Mouse (Mus musculus) erythroblast, embryonic 14.5 days (primary cell): ENCODE results near the gene Spn. TPM values are rescaled to one million over a fixed set of nuclear protein-coding genes. Genes with fewer than 3 reads are reported as not detected.

Source experiments
- H3K27me3 ChIP-seq: 2 replicates; pipeline ENCODE4 v1.6.1; 2012; ENCODE audit warnings: inconsistent platforms; ENCODE audit not compliant: control insufficient read depth
- H3K36me3 ChIP-seq: 2 replicates; pipeline ENCODE4 v1.6.1; 2012; ENCODE audit warnings: mild to moderate bottlenecking, inconsistent platforms; ENCODE audit not compliant: control insufficient read depth
- H3K4me1 ChIP-seq: 2 replicates; pipeline ENCODE4 v1.6.1; 2012; ENCODE audit warnings: inconsistent platforms; ENCODE audit not compliant: control insufficient read depth
- H3K4me3 ChIP-seq: replicated peaks from 2 replicates; pipeline ENCODE3; 2012; ENCODE audit warnings: moderate library complexity, mild to moderate bottlenecking, inconsistent platforms
- H3K9me3 ChIP-seq: 2 replicates; pipeline ENCODE4 v1.6.1; 2012; ENCODE audit warnings: low read length, inconsistent platforms, mixed read lengths; ENCODE audit not compliant: control insufficient read depth
- GATA1 ChIP-seq: IDR thresholded peaks from 2 replicates; pipeline ENCODE4 v1.6.1; 2012; ENCODE audit warnings: low read length, inconsistent platforms, mixed read lengths
- TAL1 ChIP-seq: IDR thresholded peaks from 3 replicates; pipeline ENCODE4 v1.6.1; 2012; ENCODE audit warnings: low read length, inconsistent platforms, mixed read lengths
- polyA plus RNA-seq: library from polyadenylated mRNA; stranded (reverse); fragments of >175 nt; gene quantifications from 2 replicates; pipeline ENCODE4 v1.2.3, GENCODE M21; 2012

Spn gene
- polyA plus RNA-seq, 1 experiment = 0.83 TPM

GRCm38 (mm10) chr7:127166501-127166900 is 28.9 kb upstream of the Spn start:
- peaks cover 8% of the 10 kb centered on the region for H3K4me1 ChIP-seq
- H3K4me3 ChIP-seq = no peak overlapping the region
- TF ChIP-seq TAL1 = no peak
- no peak for TF ChIP-seq GATA1
- no peaks in the 10 kb centered on the region for H3K27me3 ChIP-seq
- H3K36me3 ChIP-seq = no peaks in the 10 kb centered on the region
- H3K9me3 ChIP-seq = no peaks in the 10 kb centered on the region; the same call in 1 of the 2 replicates

- Histone ChIP-seq H3K4me1 (peaks cover 5% of the 10 kb centered on the region), H3K27me3 (no peaks in the 10 kb centered on the region), H3K9me3 (no peaks in the 10 kb centered on the region), H3K4me3 (no peak overlapping the region), H3K36me3 (no peaks in the 10 kb centered on the region)
- no peak for TF ChIP-seq GATA1
- TF ChIP-seq TAL1 = no peak
These were observed 28.2 kb upstream of the Spn start for GRCm38 (mm10) chr7:127165607-127166493.

- Histone ChIP-seq H3K36me3 (no peaks in the 10 kb centered on the region), H3K27me3 (no peaks in the 10 kb centered on the region), H3K9me3 (no peaks in the 10 kb centered on the region), H3K4me3 (no peak overlapping the region), H3K4me1 (peaks cover 5% of the 10 kb centered on the region)
- TF ChIP-seq TAL1 = no peak
- no peak for TF ChIP-seq GATA1
These were observed 26.4 kb upstream of the Spn start for GRCm38 (mm10) chr7:127164002-127164401.

GRCm38 (mm10) chr7:127162546-127162945 is 24.9 kb upstream of the Spn start:
- H3K4me3 ChIP-seq = no peak overlapping the region
- no peaks in the 10 kb centered on the region for H3K9me3 ChIP-seq
- H3K36me3 ChIP-seq = no peaks in the 10 kb centered on the region
- no peaks in the 10 kb centered on the region for H3K27me3 ChIP-seq
- no peak for TF ChIP-seq TAL1
- no peak for TF ChIP-seq GATA1
- peaks cover 5% of the 10 kb centered on the region for H3K4me1 ChIP-seq

GRCm38 (mm10) chr7:127157548-127157947 is 19.9 kb upstream of the Spn start:
- TF ChIP-seq TAL1 (no peak), GATA1 (no peak)
- Histone ChIP-seq H3K9me3 (no peaks in the 10 kb centered on the region), H3K4me3 (no peak overlapping the region), H3K36me3 (no peaks in the 10 kb centered on the region), H3K4me1 (peaks cover 6% of the 10 kb centered on the region), H3K27me3 (no peaks in the 10 kb centered on the region)

GRCm38 (mm10) chr7:127153477-127153876 is 15.9 kb upstream of the Spn start:
- Histone ChIP-seq H3K9me3 (no peaks in the 10 kb centered on the region), H3K36me3 (no peaks in the 10 kb centered on the region), H3K4me3 (no peak overlapping the region), H3K27me3 (no peaks in the 10 kb centered on the region), H3K4me1 (peaks cover 8% of the 10 kb centered on the region)
- TF ChIP-seq TAL1 = no peak
- TF ChIP-seq GATA1 = no peak

- Histone ChIP-seq H3K36me3 (no peaks in the 10 kb centered on the region), H3K4me3 (no peak overlapping the region), H3K4me1 (peaks cover 12% of the 10 kb centered on the region), H3K9me3 (no peaks in the 10 kb centered on the region), H3K27me3 (no peaks in the 10 kb centered on the region)
- no peak for TF ChIP-seq GATA1
- TF ChIP-seq TAL1 = no peak
These were observed 14.8 kb upstream of the Spn start for GRCm38 (mm10) chr7:127152464-127152863.

GRCm38 (mm10) chr7:127147901-127148300 is 10.3 kb upstream of the Spn start:
- H3K27me3 ChIP-seq = no peaks in the 10 kb centered on the region
- peaks cover 36% of the 10 kb centered on the region for H3K4me1 ChIP-seq
- TF ChIP-seq GATA1 (no peak), TAL1 (no peak)
- no peaks in the 10 kb centered on the region for H3K36me3 ChIP-seq
- no peak overlapping the region for H3K4me3 ChIP-seq
- no peaks in the 10 kb centered on the region for H3K9me3 ChIP-seq

GRCm38 (mm10) chr7:127146267-127146603 is 8.6 kb upstream of the Spn start:
- no peaks in the 10 kb centered on the region for H3K27me3 ChIP-seq
- no peak overlapping the region for H3K4me3 ChIP-seq
- no peaks in the 10 kb centered on the region for H3K36me3 ChIP-seq
- H3K4me1 ChIP-seq = peaks cover 53% of the 10 kb centered on the region
- no peaks in the 10 kb centered on the region for H3K9me3 ChIP-seq
- no peak for TF ChIP-seq GATA1
- TF ChIP-seq TAL1 = no peak
